Mouse (Mus musculus) lung, postnatal 36 days (tissue): Measurements from ENCODE around the gene Ate1.
"Not testable (repeated sequence)": the region's sequence is repeated elsewhere in the genome, so short reads cannot be mapped to it uniquely, and the experiment has no call there.

ENCODE experiments used
- DNase-seq: peaks from one replicate; pipeline ENCODE4 v3.0.0; 2022; ENCODE audit warnings: mixed read lengths

Ate1 gene

DNA sequence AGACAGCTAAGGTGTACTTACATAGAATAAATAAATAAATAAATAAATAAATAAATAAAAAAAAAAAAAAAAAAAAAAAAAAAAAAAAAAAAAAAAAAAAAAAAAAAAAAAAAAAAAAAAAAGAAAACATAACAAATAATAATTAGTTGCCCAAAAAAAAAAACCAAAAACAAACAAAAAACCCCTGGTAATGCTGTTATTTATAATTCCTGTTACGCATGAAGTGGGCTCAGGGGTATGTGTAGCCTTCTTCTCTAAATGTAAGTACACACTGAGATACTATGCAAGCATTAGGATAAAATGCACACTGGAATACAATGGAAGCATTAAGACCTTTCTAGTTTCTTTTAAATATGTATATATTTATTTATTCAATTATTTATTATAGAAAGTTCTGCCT is 130.1 kb downstream of the Ate1 start:
- not testable (repeated sequence) for DNase-seq

- no peak for DNase-seq
Measured at GRCm38 (mm10) chr7:130386308-130386707, 133.9 kb downstream of the Ate1 start.

DNA sequence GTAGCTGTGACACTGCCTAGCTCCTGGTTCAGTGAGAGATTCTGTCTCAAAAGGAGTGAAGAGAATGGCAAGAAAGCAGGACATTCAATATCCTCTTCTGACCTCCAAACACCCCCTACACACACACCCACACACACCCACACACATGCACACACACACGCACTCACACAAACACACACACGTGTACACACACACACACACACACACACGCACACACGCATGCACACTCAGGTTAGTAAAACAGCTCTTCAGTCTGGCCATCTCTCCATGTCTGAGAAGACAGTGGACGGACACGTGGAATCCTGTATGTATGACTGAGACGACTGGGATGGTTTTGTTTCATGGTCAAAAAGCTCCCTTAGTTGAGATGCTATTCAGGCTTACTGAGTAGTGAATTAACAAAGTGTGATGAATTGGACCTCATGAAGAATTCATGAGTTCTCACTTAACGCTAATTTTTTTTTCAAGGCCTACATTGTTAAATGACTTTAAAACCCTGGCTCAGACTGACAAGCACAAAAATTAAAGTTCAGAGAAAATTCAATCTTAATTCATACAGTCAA is 134.4 kb downstream of the Ate1 start:
- DNase-seq, result no peak

- DNase-seq, result no peak
Measured at GRCm38 (mm10) chr7:130382126-130382525, 138.0 kb downstream of the Ate1 start.

GRCm38 (mm10) chr7:130381387-130381951 is 138.7 kb downstream of the Ate1 start:
- DNase-seq, result no peak

DNA sequence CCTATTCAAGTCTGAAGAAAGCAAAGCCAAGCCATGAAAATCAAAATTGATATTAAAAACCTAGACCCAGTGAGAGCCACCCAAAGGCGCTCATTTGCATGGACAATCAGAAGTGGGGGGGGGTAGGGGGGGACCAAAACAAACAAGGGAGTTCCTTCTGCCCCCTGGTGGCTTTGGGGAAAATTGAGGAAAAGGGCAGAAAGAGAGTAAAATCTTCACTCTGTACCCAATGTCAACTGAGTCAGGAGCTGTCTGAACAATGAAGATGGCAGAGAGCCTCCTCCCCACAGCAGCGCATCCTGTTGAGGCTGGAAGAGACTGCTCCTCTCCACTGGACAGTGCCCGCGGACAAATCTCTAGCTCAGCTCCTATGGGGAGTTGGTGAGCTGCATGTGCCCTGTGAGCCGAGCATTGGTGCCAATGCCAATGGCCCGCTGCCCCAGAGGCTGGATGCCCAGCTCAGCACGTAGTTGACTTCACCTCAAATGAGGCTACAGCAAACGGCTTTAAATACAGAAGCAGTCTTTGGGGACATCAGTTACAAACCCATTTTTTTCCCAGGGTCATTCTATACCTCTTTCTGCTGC is 139.3 kb downstream of the Ate1 start:
- peak; percentile 31 for DNase-seq

DNA sequence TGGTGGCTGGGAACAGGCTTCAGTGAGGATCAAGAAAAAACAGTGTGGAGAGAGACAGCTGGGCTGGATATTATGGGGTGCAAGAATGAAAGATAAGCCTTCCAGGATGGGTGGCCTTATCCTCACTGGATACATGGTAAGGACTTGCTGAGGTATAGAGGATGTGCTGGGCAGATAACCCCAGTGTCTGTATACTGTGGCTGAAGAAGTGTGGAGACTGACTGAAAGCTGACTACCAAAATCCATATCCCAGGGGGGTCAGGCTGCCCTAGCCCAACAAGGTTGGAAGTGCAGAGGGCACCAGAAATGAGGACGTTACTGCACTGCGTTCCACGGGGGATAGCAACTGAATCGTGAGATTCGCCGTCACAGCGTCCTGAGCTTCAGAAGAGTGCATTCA is 139.8 kb downstream of the Ate1 start:
- DNase-seq, result no peak

DNA sequence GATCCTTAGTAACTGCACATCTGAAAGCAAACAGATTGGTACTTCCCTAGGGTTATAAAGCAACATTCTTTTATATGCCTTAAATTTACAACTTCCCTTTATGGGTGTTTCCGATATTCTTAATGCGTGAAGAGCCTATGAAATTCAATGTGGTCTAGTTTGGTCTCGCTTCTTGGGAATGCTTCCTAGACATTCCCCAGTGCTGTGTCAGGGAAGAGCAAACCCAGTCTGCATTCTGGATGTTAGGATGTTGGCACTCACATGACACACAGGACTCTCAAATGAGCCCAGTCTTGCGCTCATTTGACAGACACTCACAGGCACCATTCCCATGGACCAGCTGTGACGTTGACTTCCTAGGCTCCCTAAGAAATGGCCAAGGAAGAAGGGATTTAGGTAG is 140.3 kb downstream of the Ate1 start:
- no peak for DNase-seq

DNA sequence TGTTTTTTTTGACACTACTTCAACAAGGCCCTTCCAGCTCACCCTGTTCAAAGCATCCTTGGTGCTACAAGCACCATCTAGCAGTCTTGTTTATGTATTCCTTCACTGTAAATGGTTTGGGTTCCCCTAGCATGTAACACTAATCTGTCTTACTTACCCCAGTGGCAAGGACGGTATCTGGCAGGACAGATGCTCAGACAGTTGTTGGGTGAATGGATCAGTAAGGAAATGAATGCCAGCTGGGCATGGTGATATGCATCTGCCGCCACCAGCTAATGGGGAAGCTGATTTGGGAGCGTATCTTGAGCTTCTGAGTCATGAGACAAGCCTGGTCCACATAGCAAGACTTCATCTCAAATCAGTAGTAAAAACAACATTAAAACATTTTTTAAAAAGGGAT is 141.9 kb downstream of the Ate1 start:
- DNase-seq, result no peak

GRCm38 (mm10) chr7:130374311-130374710 is 145.9 kb downstream of the Ate1 start:
- peak; percentile 5 for DNase-seq

DNA sequence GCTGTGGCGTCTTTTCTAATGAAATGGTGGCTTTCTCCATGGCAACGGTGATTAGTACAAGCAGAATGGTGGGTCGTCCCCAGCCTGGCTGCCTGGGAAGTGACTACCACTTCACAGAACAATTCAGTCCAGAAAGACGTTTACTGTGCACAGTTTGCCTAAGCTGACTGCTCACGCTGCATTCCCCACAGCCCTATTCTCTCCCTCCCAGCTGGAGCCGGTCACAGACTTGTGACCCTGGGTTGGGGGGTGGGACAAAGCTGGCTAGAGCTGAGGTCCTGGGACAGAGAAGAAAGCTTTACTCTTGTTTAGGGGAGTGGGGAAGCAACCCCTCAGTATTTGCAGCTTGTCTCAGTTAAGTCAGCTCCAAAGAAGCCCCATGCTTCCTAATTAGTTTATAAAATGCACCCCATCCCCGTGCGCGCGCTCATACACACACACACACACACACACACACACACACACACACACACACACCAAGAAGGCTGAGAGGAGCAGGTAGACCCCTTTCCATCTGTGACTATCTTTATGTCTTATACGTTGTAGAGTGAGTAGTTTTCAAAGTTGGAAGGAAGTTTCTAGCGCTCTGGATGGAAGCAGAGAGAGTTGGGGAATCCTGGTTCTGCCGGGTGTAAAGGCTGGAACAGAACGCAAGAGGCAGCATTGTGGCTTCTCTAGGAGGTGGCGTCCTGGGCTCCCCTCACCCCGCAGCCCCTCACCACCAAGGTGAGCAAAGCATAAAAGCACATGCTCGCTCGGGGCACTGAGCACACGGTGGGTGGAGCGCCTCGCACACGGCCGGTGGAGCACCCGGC is 151.1 kb downstream of the Ate1 start:
- DNase-seq, result no peak

GRCm38 (mm10) chr7:130368036-130368826 is 151.9 kb downstream of the Ate1 start:
- no peak for DNase-seq

GRCm38 (mm10) chr7:130367222-130368035 is 152.7 kb downstream of the Ate1 start:
- DNase-seq, result no peak

DNA sequence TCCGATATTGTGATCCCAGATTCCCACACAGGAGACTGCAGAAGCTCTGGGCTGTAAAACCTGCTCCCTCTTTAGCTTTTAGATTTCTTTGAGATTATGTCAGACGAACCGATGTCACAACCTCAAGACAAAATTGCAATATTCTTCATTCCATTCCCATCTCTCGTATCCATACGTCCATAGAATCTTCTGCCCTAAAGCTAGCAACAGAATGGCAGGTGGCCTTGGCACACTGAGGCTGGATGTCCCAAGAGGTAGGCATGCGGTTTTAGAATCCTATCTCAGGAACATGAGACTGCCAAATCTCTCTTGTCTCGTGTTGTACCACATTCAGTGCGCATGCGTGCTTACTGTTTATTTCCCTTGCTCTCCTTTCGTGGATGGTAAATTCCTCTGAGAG is 154.5 kb downstream of the Ate1 start:
- no peak for DNase-seq
